Mouse (Mus musculus): ENCODE measurements at regions not wholly inside any gene's neighbourhood (a gene's known extent, or its start where the extent isn't known, plus 50 kb on each side); places are given as distances from the start of the nearest gene placed in this dataset.

DNA sequence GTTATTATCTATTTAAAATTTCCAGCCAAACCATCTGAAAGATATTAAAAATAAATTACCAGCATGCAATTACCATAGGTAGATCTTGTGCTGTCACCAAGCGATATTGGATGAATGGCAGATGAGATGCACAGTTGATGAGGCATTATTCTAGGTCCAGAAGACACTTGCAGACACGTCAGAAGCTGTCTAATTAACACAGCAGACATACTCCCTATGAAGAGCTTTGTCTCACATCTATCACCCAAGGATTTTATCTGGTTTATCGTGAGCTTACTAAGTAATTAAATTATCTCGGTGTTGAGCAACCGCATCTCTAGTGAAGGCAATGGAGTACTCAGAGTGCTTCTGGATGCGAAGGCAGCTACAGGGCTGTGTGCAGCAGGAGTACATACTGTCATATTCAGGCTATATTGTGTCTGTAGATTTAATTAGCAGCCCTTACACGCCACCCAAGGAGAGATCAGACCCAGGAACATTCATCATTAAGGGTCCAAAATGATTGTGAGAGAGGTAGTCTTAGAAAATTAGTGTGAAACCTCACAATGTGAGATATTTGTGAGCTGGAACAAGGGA is 86.0 kb upstream of the Htr1f start:
- Histone ChIP-seq H3K9me3 (ENCODE audit: control insufficient read depth, low read length) (no peaks in the 10 kb centered on the region), H3K36me3 (ENCODE audit: control insufficient read depth, insufficient read depth, low read length) (no peaks in the 10 kb centered on the region), H3K27ac (ENCODE audit: low read depth, low read length) (no peak overlapping the region), H3K4me2 (ENCODE audit: low read length) (no peak overlapping the region), H3K27me3 (replicated peaks; ENCODE audit: control insufficient read depth, insufficient read depth, low read length) (no peaks in the 10 kb centered on the region), H3K4me3 (ENCODE audit: low read length) (no peak overlapping the region), H3K4me1 (ENCODE audit: control insufficient read depth, insufficient read depth, low read depth, low read length) (no peaks in the 10 kb centered on the region), H3K9ac (ENCODE audit: low read depth, low read length) (no peak overlapping the region)
- WGBS, result 55% methylated on average over 7 of the region's 7 CpGs
- no peak for ATAC-seq

DNA sequence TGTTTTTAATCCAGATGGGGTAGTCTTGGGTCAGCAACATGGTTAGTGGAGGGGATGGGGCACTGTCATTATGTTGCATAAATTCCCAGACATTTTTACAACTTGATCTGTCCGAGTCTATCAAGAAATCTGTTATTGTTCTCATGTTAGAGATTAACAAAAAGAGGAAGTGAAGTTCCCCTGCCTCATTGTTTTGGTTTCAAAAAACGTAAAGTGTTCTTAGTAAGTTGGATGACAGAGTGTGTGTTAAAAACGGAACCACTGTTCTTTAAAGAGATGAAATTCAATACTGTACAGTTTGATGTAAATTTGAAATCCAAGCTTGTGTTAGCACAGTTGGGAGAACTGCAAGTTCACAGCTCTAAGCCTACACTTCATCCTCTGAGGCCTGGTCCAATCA is 68.9 kb upstream of the Htr1f start:
- Histone ChIP-seq H3K9me3 (ENCODE audit: control insufficient read depth, low read length) (no peaks in the 10 kb centered on the region), H3K4me1 (ENCODE audit: control insufficient read depth, insufficient read depth, low read depth, low read length) (no peaks in the 10 kb centered on the region), H3K4me2 (ENCODE audit: low read length) (no peak overlapping the region), H3K36me3 (ENCODE audit: control insufficient read depth, insufficient read depth, low read length) (no peaks in the 10 kb centered on the region), H3K27ac (ENCODE audit: low read depth, low read length) (no peak overlapping the region), H3K27me3 (replicated peaks; ENCODE audit: control insufficient read depth, insufficient read depth, low read length) (no peaks in the 10 kb centered on the region), H3K4me3 (ENCODE audit: low read length) (no peak overlapping the region), H3K9ac (ENCODE audit: low read depth, low read length) (no peak overlapping the region)
- ATAC-seq, result no peak
- 62% methylated on average over 3 of the region's 3 CpGs for WGBS

DNA sequence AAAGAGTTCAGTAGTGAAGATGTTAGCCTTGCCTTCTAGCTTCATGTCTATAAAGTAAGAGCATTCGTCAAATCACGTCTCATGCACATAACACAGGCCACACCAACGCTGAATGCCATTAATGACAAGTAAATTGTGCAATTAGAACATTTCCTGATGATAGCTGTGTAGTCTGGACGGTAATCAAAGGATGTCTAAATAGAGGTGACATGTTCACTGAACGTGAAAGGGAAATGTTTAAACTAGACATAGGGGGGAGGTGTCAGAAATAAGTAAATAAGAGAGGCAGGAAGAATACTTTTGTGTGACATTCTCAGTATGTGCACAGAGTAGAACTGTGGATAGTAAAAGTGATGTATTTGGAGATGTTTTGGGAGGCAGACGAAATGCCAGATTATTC is 61.5 kb upstream of the Htr1f start:
- 63% methylated on average over 6 of the region's 6 CpGs for WGBS
- no peaks in the 10 kb centered on the region for H3K36me3 ChIP-seq (ENCODE audit: control insufficient read depth, insufficient read depth, low read length)
- no peak overlapping the region for H3K4me3 ChIP-seq (ENCODE audit: low read length)
- H3K9me3 ChIP-seq (ENCODE audit: control insufficient read depth, low read length), result no peaks in the 10 kb centered on the region
- H3K4me1 ChIP-seq (ENCODE audit: control insufficient read depth, insufficient read depth, low read depth, low read length), result no peaks in the 10 kb centered on the region
- ATAC-seq, result no peak
- H3K27ac ChIP-seq (ENCODE audit: low read depth, low read length), result no peak overlapping the region
- H3K9ac ChIP-seq (ENCODE audit: low read depth, low read length), result no peak overlapping the region
- H3K4me2 ChIP-seq (ENCODE audit: low read length), result no peak overlapping the region
- H3K27me3 ChIP-seq (replicated peaks; ENCODE audit: control insufficient read depth, insufficient read depth, low read length), result no peaks in the 10 kb centered on the region

DNA sequence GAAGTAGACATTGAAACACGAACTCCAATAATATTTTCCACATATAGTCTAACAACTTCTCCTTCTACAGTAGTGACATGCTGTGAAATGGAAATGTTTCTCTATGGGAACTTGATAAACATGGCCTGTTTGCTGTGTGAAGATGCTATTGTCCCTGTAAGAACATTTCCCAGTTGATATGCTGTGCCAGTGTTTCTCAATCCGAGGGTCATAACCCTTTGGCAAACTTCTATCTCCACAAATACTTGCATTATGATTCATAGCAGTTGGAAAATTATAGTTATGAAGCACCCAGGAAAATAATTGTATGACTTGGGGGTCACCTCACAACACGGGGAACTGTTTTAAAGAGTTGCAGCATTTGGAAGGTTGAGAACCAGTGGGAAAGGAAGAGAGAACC is 57.1 kb upstream of the Htr1f start:
- Histone ChIP-seq H3K9ac (ENCODE audit: low read depth, low read length) (no peak overlapping the region), H3K9me3 (ENCODE audit: control insufficient read depth, low read length) (no peaks in the 10 kb centered on the region), H3K4me1 (ENCODE audit: control insufficient read depth, insufficient read depth, low read depth, low read length) (no peaks in the 10 kb centered on the region), H3K4me3 (ENCODE audit: low read length) (no peak overlapping the region), H3K4me2 (ENCODE audit: low read length) (no peak overlapping the region), H3K36me3 (ENCODE audit: control insufficient read depth, insufficient read depth, low read length) (no peaks in the 10 kb centered on the region), H3K27ac (ENCODE audit: low read depth, low read length) (no peak overlapping the region), H3K27me3 (replicated peaks; ENCODE audit: control insufficient read depth, insufficient read depth, low read length) (no peaks in the 10 kb centered on the region)
- ATAC-seq, result no peak
- 85% methylated on average over 3 of the region's 3 CpGs for WGBS

DNA sequence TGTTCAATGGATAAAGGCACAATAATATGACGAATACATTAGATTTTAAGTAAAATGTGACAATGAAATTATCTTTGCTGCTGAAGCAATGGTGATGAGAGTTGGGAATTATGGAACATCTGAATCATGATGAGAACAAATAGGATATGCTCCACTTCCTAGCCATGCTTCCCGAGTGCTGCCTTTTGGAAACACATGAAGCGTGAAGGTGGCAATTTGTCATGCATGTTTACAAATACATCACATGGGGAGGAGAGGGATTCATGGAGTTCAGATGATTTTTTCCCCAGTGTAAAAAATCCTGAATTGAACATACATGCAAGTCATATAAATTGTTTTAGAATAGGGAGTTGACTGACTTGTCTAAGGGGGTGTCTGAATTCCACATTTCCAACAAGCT is 54.6 kb upstream of the Htr1f start:
- Histone ChIP-seq H3K9me3 (ENCODE audit: control insufficient read depth, low read length) (no peaks in the 10 kb centered on the region), H3K27me3 (replicated peaks; ENCODE audit: control insufficient read depth, insufficient read depth, low read length) (no peaks in the 10 kb centered on the region), H3K4me2 (ENCODE audit: low read length) (no peak overlapping the region), H3K27ac (ENCODE audit: low read depth, low read length) (no peak overlapping the region), H3K4me3 (ENCODE audit: low read length) (no peak overlapping the region), H3K36me3 (ENCODE audit: control insufficient read depth, insufficient read depth, low read length) (no peaks in the 10 kb centered on the region), H3K4me1 (ENCODE audit: control insufficient read depth, insufficient read depth, low read depth, low read length) (no peaks in the 10 kb centered on the region), H3K9ac (ENCODE audit: low read depth, low read length) (no peak overlapping the region)
- peak; percentile 69; the same call in 1 of the 2 replicates for ATAC-seq
- 34% methylated on average over 3 of the region's 3 CpGs for WGBS

DNA sequence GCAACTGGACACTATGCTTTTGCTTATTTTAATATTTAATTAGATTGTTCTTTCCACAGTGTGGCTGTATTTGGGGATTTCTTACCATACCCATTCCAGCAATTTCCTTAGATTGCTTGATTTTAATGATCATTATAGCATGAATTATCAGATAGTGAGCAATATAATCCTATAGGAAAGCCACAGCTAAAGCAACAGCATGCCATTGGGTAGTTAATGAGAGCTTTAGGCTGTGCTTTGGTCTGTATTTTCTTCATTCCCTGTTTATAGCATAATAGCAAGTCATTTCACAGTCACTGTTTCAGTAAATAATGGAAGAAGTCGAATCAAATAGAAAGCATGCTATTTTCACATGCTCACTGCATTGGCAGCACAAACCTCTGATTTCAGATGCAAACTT is 49.9 kb upstream of the Htr1f start:
- H3K36me3 ChIP-seq (ENCODE audit: control insufficient read depth, insufficient read depth, low read length), result no peaks in the 10 kb centered on the region
- no peaks in the 10 kb centered on the region for H3K9me3 ChIP-seq (ENCODE audit: control insufficient read depth, low read length)
- no peak overlapping the region for H3K9ac ChIP-seq (ENCODE audit: low read depth, low read length)
- H3K4me3 ChIP-seq (ENCODE audit: low read length), result no peak overlapping the region
- peak; percentile 34; the same call in 1 of the 2 replicates for ATAC-seq
- no peaks in the 10 kb centered on the region for H3K4me1 ChIP-seq (ENCODE audit: control insufficient read depth, insufficient read depth, low read depth, low read length)
- WGBS, result 64% methylated on average over 1 of the region's 1 CpGs
- no peak overlapping the region for H3K4me2 ChIP-seq (ENCODE audit: low read length)
- no peaks in the 10 kb centered on the region for H3K27me3 ChIP-seq (replicated peaks; ENCODE audit: control insufficient read depth, insufficient read depth, low read length)
- H3K27ac ChIP-seq (ENCODE audit: low read depth, low read length), result no peak overlapping the region
